Mouse (Mus musculus) hindbrain, embryonic 11.5 days (tissue): Measurements from ENCODE around the gene Camta1. TPM values are rescaled to one million over a fixed set of nuclear protein-coding genes. Genes with fewer than 3 reads are reported as not detected.

Experiments used
- ATAC-seq: fragments of 200-750 bp; cut with Nextera tagmentation; 2 replicates; pipeline ENCODE4 v1.8.0; 2017; ENCODE audit warnings: mild to moderate bottlenecking, moderate TSS enrichment, moderate library complexity; ENCODE audit not compliant: low FRiP score
- DNase-seq: peaks from one replicate; pipeline ENCODE4 v3.0.0-alpha.2; 2015; ENCODE audit warnings: low spot score
- H3K27ac ChIP-seq: fragments of 300-500 bp; sonication (generic); 2 replicates; pipeline ENCODE4 v1.5.1; 2014; ENCODE audit warnings: mild to moderate bottlenecking, low read depth, low read length
- H3K27me3 ChIP-seq: fragments of 300-500 bp; sonication (generic); 2 replicates; pipeline ENCODE4 v1.6.1; 2014; ENCODE audit warnings: mild to moderate bottlenecking, low read length, moderate library complexity, mixed read lengths; ENCODE audit not compliant: control insufficient read depth, insufficient read depth
- H3K36me3 ChIP-seq: fragments of 300-500 bp; sonication (generic); 2 replicates; pipeline ENCODE4 v1.6.1; 2014; ENCODE audit warnings: mild to moderate bottlenecking, low read length, moderate library complexity, mixed read lengths; ENCODE audit not compliant: control insufficient read depth, insufficient read depth
- H3K4me1 ChIP-seq: fragments of 300-500 bp; sonication (generic); replicated peaks from 2 replicates; pipeline ENCODE4 v1.6.1; 2014; ENCODE audit warnings: low read length, mixed read lengths; ENCODE audit not compliant: control insufficient read depth, insufficient read depth
- H3K4me2 ChIP-seq: fragments of 300-500 bp; sonication (generic); replicated peaks from 2 replicates; pipeline ENCODE4 v1.6.1; 2014; ENCODE audit warnings: mild to moderate bottlenecking, low read depth, low read length
- H3K4me3 ChIP-seq: fragments of 300-500 bp; sonication (generic); 2 replicates; pipeline ENCODE4 v1.5.1; 2014; ENCODE audit warnings: low read depth, low read length
- H3K9ac ChIP-seq: fragments of 300-500 bp; sonication (generic); 2 replicates; pipeline ENCODE4 v1.6.1; 2014; ENCODE audit warnings: low read depth, low read length
- H3K9me3 ChIP-seq: fragments of 300-500 bp; sonication (generic); 2 replicates; pipeline ENCODE4 v1.6.1; 2016; ENCODE audit warnings: low read length; ENCODE audit not compliant: control insufficient read depth
- WGBS: fragments of 180-500 bp; shearing (Covaris S2); extraction: QIAGEN DNeasy Blood & Tissue Kit; methylation state at CpG from one replicate; pipeline ENCODE4 v1.1.7; 2014; 5-methylcytosine and 5-hydroxymethylcytosine counted together
- polyA plus RNA-seq: library from polyadenylated mRNA; unstranded; fragments of >200 nt; fragmentation: Nextera tagmentation; extraction: Ambion mirVana; gene quantifications from 2 replicates; pipeline ENCODE4 v1.2.1, GENCODE M21; 2014

Gene Camta1
- polyA plus RNA-seq, 1 experiment from 2014 or later = 130 TPM

DNA sequence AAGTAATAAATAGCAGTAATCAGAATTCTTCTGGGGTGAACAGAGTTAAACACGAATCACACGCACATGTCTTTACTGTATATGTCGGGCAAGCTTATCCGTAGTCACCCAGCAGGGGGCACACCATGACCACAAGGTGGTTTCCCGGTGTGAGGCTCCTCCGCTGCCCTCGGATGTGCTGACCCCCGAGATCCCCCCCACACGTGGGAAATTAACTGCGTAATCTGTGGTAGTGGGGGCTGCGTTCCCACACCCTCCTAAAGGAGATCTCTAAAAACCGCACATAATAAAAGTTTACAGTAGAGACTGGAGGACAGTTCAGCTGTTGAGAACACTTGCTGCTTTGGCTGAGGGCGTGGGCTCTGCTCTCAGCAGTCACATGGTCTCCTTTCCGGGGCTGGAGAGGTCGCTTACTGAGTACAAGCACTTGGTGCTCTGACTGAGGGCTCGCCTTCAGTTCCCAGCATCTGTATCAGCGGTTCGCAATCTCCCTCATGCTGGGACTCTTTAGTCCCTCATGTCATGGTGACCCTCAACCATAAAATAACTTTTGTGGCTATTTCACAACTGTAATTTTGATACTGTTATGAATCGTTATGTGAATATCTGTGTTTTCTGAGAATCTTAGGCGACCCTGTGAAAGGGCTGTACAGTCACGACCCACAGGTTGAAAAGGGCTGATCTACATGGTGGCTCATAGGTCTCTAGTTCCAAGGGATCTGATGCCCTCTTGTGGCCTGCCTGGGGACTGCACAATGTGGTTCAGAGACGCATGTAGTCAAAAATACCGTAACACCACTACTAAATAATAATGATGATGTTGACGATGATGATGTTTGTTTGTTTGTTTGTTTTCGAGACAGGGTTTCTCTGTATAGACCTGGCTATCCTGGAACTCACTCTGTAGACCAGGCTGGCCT lies 896.8 kb downstream of the Camta1 start:
- DNase-seq (peak; percentile 89), ATAC-seq (no peak)
- Histone ChIP-seq H3K4me3 (no peak overlapping the region), H3K27me3 (no peaks in the 10 kb centered on the region), H3K9me3 (no peaks in the 10 kb centered on the region), H3K27ac (no peak overlapping the region), H3K9ac (no peak overlapping the region), H3K36me3 (no peaks in the 10 kb centered on the region), H3K4me2 (no peak overlapping the region), H3K4me1 (no peaks in the 10 kb centered on the region)
- WGBS = 16% methylated on average over 25 of the region's 25 CpGs

DNA sequence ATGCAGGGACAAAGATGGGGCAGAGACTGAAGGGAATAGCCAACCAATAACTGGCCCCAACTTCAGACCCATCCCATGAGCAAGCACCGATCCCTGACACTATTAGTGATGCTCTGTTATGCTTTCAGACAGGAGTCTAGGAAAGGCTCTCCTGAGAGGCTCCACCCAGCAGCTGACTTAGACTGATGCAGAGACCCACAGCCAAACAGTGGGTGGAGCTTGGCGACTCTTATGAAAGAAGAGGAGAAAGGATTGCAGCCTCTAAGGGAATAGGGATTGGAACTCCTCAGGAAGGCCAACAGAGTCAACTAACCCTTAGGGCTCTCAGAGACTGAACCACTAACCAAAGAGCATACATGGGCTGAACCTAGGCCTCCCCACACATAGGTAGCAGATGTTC lies 898.0 kb downstream of the Camta1 start:
- H3K27me3 ChIP-seq = no peaks in the 10 kb centered on the region
- ATAC-seq (no peak), DNase-seq (no peak)
- no peak overlapping the region for H3K4me2 ChIP-seq
- no peak overlapping the region for H3K4me3 ChIP-seq
- no peaks in the 10 kb centered on the region for H3K9me3 ChIP-seq
- H3K27ac ChIP-seq = no peak overlapping the region
- no peak overlapping the region for H3K9ac ChIP-seq
- H3K4me1 ChIP-seq = no peaks in the 10 kb centered on the region
- H3K36me3 ChIP-seq = no peaks in the 10 kb centered on the region
- WGBS = 87% methylated on average over 2 of the region's 2 CpGs

DNA sequence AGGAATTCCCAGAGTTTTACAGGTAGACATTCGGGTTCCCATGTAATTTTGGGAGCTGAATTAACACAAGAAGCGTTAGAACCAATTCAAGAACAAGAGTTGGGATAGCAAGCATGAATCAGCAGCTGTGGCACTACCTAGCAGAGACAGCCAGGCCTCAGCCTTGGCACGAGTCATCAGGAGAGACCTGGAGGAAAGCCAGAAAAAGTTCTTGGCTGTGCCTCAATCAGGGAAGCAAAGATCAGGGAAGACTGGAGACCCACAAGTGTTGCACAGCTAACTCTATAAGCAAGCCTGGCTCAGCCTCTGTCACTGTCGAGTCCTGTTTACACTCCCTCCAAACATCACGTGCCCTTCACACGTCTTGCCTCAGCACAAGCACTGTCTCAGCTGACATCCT lies 899.4 kb downstream of the Camta1 start:
- Histone ChIP-seq H3K4me3 (no peak overlapping the region), H3K9ac (no peak overlapping the region), H3K27ac (no peak overlapping the region), H3K4me2 (no peak overlapping the region), H3K27me3 (no peaks in the 10 kb centered on the region), H3K9me3 (no peaks in the 10 kb centered on the region), H3K36me3 (no peaks in the 10 kb centered on the region), H3K4me1 (no peaks in the 10 kb centered on the region)
- DNase-seq = no peak
- no peak for ATAC-seq
- WGBS = 75% methylated on average over 6 of the region's 6 CpGs

DNA sequence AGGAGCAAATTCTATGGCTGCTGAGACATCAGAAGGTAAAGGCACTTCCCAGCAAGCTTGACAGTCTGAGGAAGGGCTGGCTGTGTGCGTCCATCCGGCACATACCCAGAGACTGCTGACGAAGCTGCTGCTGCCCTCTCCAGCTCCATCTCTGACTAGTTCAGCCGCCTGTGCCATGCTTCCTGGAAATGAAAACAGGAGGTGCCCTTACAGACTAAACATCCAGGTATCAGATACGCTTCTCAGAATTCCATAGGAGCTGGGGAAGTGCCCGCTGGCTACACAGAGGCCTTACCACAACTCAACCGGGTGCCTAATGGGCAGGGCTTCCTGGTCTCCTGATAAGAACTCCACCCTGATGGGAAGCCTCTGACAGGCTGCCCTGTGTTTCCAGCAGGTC lies 903.1 kb downstream of the Camta1 start:
- H3K27me3 ChIP-seq = no peaks in the 10 kb centered on the region
- no peaks in the 10 kb centered on the region for H3K4me1 ChIP-seq
- WGBS = 77% methylated on average over 7 of the region's 7 CpGs
- DNase-seq = no peak
- no peak overlapping the region for H3K4me3 ChIP-seq
- no peak for ATAC-seq
- no peaks in the 10 kb centered on the region for H3K36me3 ChIP-seq
- no peaks in the 10 kb centered on the region for H3K9me3 ChIP-seq
- no peak overlapping the region for H3K27ac ChIP-seq
- H3K9ac ChIP-seq = no peak overlapping the region
- no peak overlapping the region for H3K4me2 ChIP-seq

DNA sequence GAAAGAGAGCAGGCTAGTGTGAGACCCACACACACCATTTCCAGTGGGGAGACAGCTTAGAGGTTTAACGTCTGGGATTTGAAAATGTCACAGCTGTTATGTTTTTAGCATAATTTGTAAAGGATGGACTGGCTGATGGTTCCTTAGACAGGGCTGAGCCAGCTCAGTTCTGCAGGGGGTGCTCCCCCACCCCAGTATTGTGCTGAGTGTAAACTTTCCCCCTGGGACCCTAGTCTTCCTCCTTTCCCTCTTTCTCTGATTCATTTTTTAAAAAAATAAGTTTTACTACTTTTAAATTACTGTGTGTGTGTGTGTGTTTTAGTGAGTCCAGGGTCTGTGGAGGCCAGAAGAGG lies 904.6 kb downstream of the Camta1 start:
- no peak overlapping the region for H3K4me2 ChIP-seq
- H3K4me3 ChIP-seq = no peak overlapping the region
- no peak overlapping the region for H3K27ac ChIP-seq
- no peaks in the 10 kb centered on the region for H3K27me3 ChIP-seq
- no peaks in the 10 kb centered on the region for H3K36me3 ChIP-seq
- no peaks in the 10 kb centered on the region for H3K4me1 ChIP-seq
- no peak for DNase-seq
- no peak for ATAC-seq
- 76% methylated on average over 1 of the region's 1 CpGs for WGBS
- H3K9ac ChIP-seq = no peak overlapping the region
- H3K9me3 ChIP-seq = no peaks in the 10 kb centered on the region

DNA sequence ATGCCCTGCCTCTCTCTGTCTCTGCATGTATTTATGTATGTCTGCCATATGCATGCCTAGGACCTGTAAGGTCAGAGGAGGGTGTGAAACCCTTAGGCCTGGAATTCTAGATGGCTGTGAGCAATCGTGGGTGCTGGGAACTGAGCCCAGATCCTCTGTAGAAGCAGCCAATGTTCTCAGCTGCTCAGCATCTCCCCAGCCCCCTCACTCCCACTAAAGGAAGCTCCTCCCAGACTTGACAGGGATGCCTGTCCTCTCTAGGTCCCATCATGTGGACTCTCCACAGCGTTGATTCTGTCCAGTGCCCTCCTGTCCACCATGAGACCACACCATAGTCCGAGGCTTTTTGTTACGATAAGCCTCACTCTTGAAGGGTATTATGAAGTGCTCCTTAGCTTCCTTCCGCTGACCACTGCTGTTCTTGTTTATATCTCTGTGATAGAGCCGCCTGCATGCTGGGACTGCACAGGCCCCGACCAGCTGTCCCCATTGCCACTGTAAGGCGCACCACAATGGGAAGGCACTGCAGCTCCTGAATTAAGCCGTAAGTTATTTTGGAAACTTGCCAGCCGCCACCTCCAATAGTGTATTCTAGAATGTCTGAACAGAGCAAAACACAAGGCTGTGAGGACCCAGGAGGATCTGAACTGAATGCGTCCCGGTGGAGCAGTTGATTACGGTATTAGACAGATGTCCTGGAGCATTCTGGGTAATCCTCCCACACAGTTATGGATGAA lies 905.1 kb downstream of the Camta1 start:
- Histone ChIP-seq H3K27me3 (no peaks in the 10 kb centered on the region), H3K9me3 (no peaks in the 10 kb centered on the region), H3K9ac (no peak overlapping the region), H3K4me1 (no peaks in the 10 kb centered on the region), H3K4me3 (no peak overlapping the region), H3K4me2 (no peak overlapping the region), H3K27ac (no peak overlapping the region), H3K36me3 (no peaks in the 10 kb centered on the region)
- WGBS = 82% methylated on average over 13 of the region's 13 CpGs
- ATAC-seq (no peak), DNase-seq (no peak)

DNA sequence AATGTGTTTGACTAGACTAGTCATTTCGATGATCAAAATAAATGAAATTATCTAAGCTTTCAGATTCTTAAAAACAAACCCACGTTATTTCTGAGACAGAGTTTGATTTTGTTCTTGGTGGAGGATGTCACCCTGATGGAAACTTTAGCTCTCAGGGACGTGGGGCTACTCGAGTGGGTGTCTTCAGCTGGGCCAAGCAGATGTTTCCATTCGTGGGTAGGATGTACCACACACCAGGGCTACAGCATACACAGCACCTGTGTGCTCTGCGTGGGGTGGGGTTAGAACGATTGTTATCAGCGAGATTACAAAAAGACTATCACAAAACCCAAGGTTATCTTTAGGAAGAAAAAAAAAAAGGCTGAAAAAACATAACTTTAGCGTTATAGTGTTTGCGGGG lies 910.7 kb downstream of the Camta1 start:
- H3K27ac ChIP-seq = no peak overlapping the region
- DNase-seq (no peak), ATAC-seq (no peak)
- no peaks in the 10 kb centered on the region for H3K27me3 ChIP-seq
- H3K9me3 ChIP-seq = no peaks in the 10 kb centered on the region
- H3K9ac ChIP-seq = no peak overlapping the region
- WGBS = 88% methylated on average over 10 of the region's 10 CpGs
- no peaks in the 10 kb centered on the region for H3K4me1 ChIP-seq
- no peak overlapping the region for H3K4me3 ChIP-seq
- no peaks in the 10 kb centered on the region for H3K36me3 ChIP-seq
- no peak overlapping the region for H3K4me2 ChIP-seq

DNA sequence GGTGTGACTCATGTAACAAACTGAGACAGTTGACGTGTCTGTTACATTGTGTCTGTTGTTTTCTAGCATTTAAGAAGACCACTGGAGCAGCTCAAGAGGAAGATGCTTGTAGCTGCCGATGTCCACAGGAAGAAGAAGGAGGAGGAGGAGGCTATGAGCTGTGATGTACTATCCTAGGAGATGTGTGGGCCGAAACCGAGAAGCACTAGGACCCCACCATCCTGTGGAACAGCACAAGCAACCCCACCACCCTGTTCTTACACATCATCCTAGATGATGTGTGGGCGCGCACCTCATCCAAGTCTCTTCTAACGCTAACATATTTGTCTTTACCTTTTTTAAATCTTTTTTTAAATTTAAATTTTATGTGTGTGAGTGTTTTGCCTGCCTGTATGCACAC lies 917.0 kb downstream of the Camta1 start:
- Histone ChIP-seq H3K4me3 (no peak overlapping the region), H3K9me3 (no peaks in the 10 kb centered on the region), H3K27ac (no peak overlapping the region), H3K27me3 (no peaks in the 10 kb centered on the region), H3K4me2 (no peak overlapping the region), H3K4me1 (no peaks in the 10 kb centered on the region), H3K9ac (no peak overlapping the region), H3K36me3 (no peaks in the 10 kb centered on the region)
- DNase-seq (no peak), ATAC-seq (no peak)
- WGBS = 95% methylated on average over 7 of the region's 7 CpGs
